Mouse (Mus musculus) spleen, adult 2 months (tissue): ENCODE data around the gene Crybg2.

Source experiments
- CTCF ChIP-seq: fragments of 200-500 bp; IDR thresholded peaks from 2 replicates; pipeline ENCODE4 v1.5.1; 2011; ENCODE audit warnings: mild to moderate bottlenecking, inconsistent platforms; ENCODE audit not compliant: insufficient read depth, insufficient read length, insufficient replicate concordance; ENCODE audit errors: extremely low read depth
- POLR2A ChIP-seq: fragments of 200-500 bp; IDR thresholded peaks from 2 replicates; pipeline ENCODE4 v1.6.1; 2011; ENCODE audit warnings: low read depth, low read length, inconsistent platforms

- TF ChIP-seq POLR2A, result no peak
- TF ChIP-seq CTCF, result no peak
Measured at GRCm38 (mm10) chr4:134106105-134106504, 45.5 kb downstream of the Crybg2 start.
